Mouse (Mus musculus): Measurements from ENCODE around the gene Vmn1r88.
A peak's percentile ranks its signal among the peaks of the same experiment; 100 is the strongest.

The Vmn1r88 gene

GRCm38 (mm10) chr7:13159268-13159667 is at the start of gene Vmn1r88:
TSS of gene Vmn1r88 (plus strand) at chr7:13159568.
- no peak for DNase-seq

- no peak for DNase-seq
Observed at GRCm38 (mm10) chr7:13119817-13120216, 39.6 kb upstream of the Vmn1r88 start, which contains the start of gene Vmn1r86. TSS of gene Vmn1r86 (minus strand) at chr7:13119917.

- DNase-seq: peak; percentile 2 to 9
Observed at GRCm38 (mm10) chr7:13123554-13124153, 35.7 kb upstream of the Vmn1r88 start.

GRCm38 (mm10) chr7:13131856-13132255 is 27.5 kb upstream of the Vmn1r88 start:
- DNase-seq: no peak

- DNase-seq: no peak
Observed at GRCm38 (mm10) chr7:13137340-13137739, 22.0 kb upstream of the Vmn1r88 start.

GRCm38 (mm10) chr7:13140057-13140456 is 19.3 kb upstream of the Vmn1r88 start, which contains the start of gene Vmn1r87:
TSS of gene Vmn1r87 (minus strand) at chr7:13140157.
- no peak for DNase-seq

- DNase-seq: no peak
Observed at GRCm38 (mm10) chr7:13212720-13213119, 53.4 kb downstream of the Vmn1r88 start, which contains the start of gene Vmn1r89. TSS of gene Vmn1r89 (plus strand) at chr7:13213020.

Data from lung, adult 18-20 months (tissue).